24 mouse cellular contexts compared by ENCODE assay signal in genomic region chr11:61016866-61017398, GRCm38 (mm10). TPM values are rescaled to one million over a fixed set of nuclear protein-coding genes. Genes with fewer than 3 reads are reported as not detected.
DNase-seq lines count a peak whose midpoint lies in the region; ATAC-seq and TF ChIP-seq lines count a peak whose summit lies in the region.
"Had no signal": no experiment of that assay in that cellular context is flagged by ENCODE, and none has a peak within 500 bp of the region (broad histone marks: within the 10 kb centered on the region; RNA-seq: fewer than 3 reads in every experiment).

No protein-coding gene starts in this region.

- H3K4me2 ChIP-seq in heart, embryonic 14.5 days (ENCODE audit: low read length) = peak overlapping the region; percentile 25
- H3K4me2 ChIP-seq: forebrain, embryonic 12.5 days; midbrain, embryonic 13.5 days had no signal

- peaks cover 17 to 32% of the 10 kb centered on the region in 2 experiments for H3K4me1 ChIP-seq in heart, embryonic 14.5 days (ENCODE audit: control insufficient read depth in 2 of 2, insufficient read depth in 2 of 2, low read length in 2 of 2)

- H3K27ac ChIP-seq in heart, embryonic 14.5 days (replicated peaks in 1 of 2; ENCODE audit: control insufficient read depth in 1 of 2, insufficient read depth in 1 of 2, low read depth in 2 of 2, low read length in 2 of 2) = peak overlapping the region; percentile 83 to 87
- no peak overlapping the region for H3K27ac ChIP-seq in layer of hippocampus, adult 2 months
- H3K27ac ChIP-seq: forebrain, embryonic 12.5 days; midbrain, embryonic 13.5 days had no signal

- H3K36me3 ChIP-seq in heart, embryonic 14.5 days (ENCODE audit: control insufficient read depth, insufficient read depth, low read length) = no peaks in the 10 kb centered on the region
- H3K36me3 ChIP-seq: forebrain, embryonic 12.5 days; midbrain, embryonic 13.5 days had no signal

- TF ChIP-seq CTCF in layer of hippocampus, adult 2 months (conservative IDR thresholded peaks at IDR 0.05) = no peak

- H3K4me3 ChIP-seq in heart, embryonic 14.5 days (ENCODE audit: control insufficient read depth in 1 of 2, insufficient read depth in 1 of 2, low read depth in 1 of 2, low read length in 2 of 2) = no peak overlapping the region
- no peak overlapping the region for H3K4me3 ChIP-seq in layer of hippocampus, adult 2 months
- H3K4me3 ChIP-seq: forebrain, embryonic 12.5 days; midbrain, embryonic 13.5 days had no signal

- H3K27me3 ChIP-seq in heart, embryonic 14.5 days (ENCODE audit: control insufficient read depth, insufficient read depth, low read length) = peaks cover 22% of the 10 kb centered on the region

- WGBS in heart, embryonic 14.5 days = 20% methylated on average over 8 of the region's 8 CpGs

- peak overlapping the region; percentile 39 for H3K9ac ChIP-seq in heart, embryonic 14.5 days (ENCODE audit: low read length)
- H3K9ac ChIP-seq: forebrain, embryonic 12.5 days; liver, postnatal 0 days; midbrain, embryonic 13.5 days had no signal

- H3K9me3 ChIP-seq in heart, embryonic 14.5 days (ENCODE audit: control insufficient read depth, low read length) = no peaks in the 10 kb centered on the region
- H3K9me3 ChIP-seq: forebrain, embryonic 12.5 days; midbrain, embryonic 13.5 days had no signal

- ATAC-seq in heart, embryonic 14.5 days (ENCODE audit: insufficient number of reproducible peaks, insufficient read depth, low FRiP score, low read depth) = peak; percentile 38; the same call in 1 of the 2 replicates
- ATAC-seq: liver, postnatal 0 days; midbrain, embryonic 13.5 days had no signal

- DNase-seq in heart, adult 11 months = peak; percentile 96
- no peak for DNase-seq in heart, adult 8-10 months (ENCODE audit: low spot score)
- DNase-seq in retina, postnatal 1 day = peak; percentile 39
- DNase-seq in retina, embryonic 14.5 days (ENCODE audit: low spot score) = no peak
- DNase-seq in layer of hippocampus, adult 2 months (ENCODE audit: low spot score in 2 of 2) = no peak
- DNase-seq in cerebellum, adult 11 months = no peak
- DNase-seq in spleen, postnatal 14 days (ENCODE audit: low spot score in 2 of 2) = no peak
- DNase-seq: cerebellum, adult 2 months; gastrocnemius, postnatal 14 days; kidney, adult 18-20 months; kidney, postnatal 10 days; left cerebral cortex, postnatal 4 days; liver, postnatal 0 days; lung, postnatal 10 days; right cerebral cortex, postnatal 4 days had no signal

RNA-seq across cellular contexts. Expression of gene Kcnj12, which starts 5.4 kb away (rescaled TPM):
- total RNA-seq in heart, adult 8-10 months (2022) = 10 to 100 TPM; 23.1 to 32.7 (median 25.0) TPM
- polyA plus RNA-seq in heart, embryonic 14.5 days (2014; fragmentation: Nextera tagmentation; extraction: Ambion mirVana) = 5.4 and 5.8 TPM in 2 replicates
- total RNA-seq in layer of hippocampus, adult 2 months (2021) = 1 to 10 TPM; 5.2 to 7.4 TPM
- total RNA-seq: CH12.LX; common myeloid progenitor, adult 5-6 weeks; liver, adult 2 months; megakaryocyte progenitor cell, adult 5-6 weeks; MEL; neutrophil, adult 5-6 weeks had no signal
- polyA plus RNA-seq: liver, adult 2 months; liver, postnatal 0 days had no signal

Comparison
In these comparisons a context has a peak if more than half of its experiments do, and no peak if none do; other contexts are left out.
1. DNase-seq: peak in heart, adult 11 months (single experiment) and retina, postnatal 1 day (single experiment); none in heart, adult 8-10 months (single experiment), retina, embryonic 14.5 days (single experiment), layer of hippocampus, adult 2 months (0 of 2), cerebellum, adult 11 months (single experiment) and spleen, postnatal 14 days (0 of 2).